Mouse (Mus musculus) forebrain, postnatal 0 days (tissue): ENCODE results near the gene Rfx4. TPM values are rescaled to one million over a fixed set of nuclear protein-coding genes. Genes with fewer than 3 reads are reported as not detected.

Experiments used
- ATAC-seq: fragments of 200-750 bp; cut with Nextera tagmentation; 2 replicates; pipeline ENCODE4 v1.8.0; 2017; ENCODE audit warnings: mild to moderate bottlenecking, moderate library complexity
- DNase-seq: peaks from one replicate; pipeline ENCODE4 v3.0.0-alpha.2; 2015
- H3K27ac ChIP-seq: fragments of 300-500 bp; sonication (generic); 2 replicates; pipeline ENCODE4 v1.5.1; 2014; ENCODE audit warnings: low read depth, mild to moderate bottlenecking, antibody characterized with exemption, low read length, moderate library complexity, mixed read lengths
- H3K27me3 ChIP-seq: fragments of 300-500 bp; sonication (generic); 2 replicates; pipeline ENCODE4 v1.6.1; 2014; ENCODE audit warnings: mild to moderate bottlenecking, low read length, mixed read lengths; ENCODE audit not compliant: insufficient read depth
- H3K36me3 ChIP-seq: fragments of 300-500 bp; sonication (generic); 2 replicates; pipeline ENCODE4 v1.6.1; 2014; ENCODE audit warnings: mild to moderate bottlenecking, moderate library complexity; ENCODE audit not compliant: insufficient read depth
- H3K4me1 ChIP-seq: fragments of 300-500 bp; sonication (generic); 2 replicates; pipeline ENCODE4 v1.6.1; 2014; ENCODE audit warnings: antibody characterized with exemption; ENCODE audit not compliant: insufficient read depth
- H3K4me2 ChIP-seq: fragments of 300-500 bp; sonication (generic); 2 replicates; pipeline ENCODE4 v1.6.1; 2014; ENCODE audit warnings: low read depth, mild to moderate bottlenecking, moderate library complexity
- H3K4me3 ChIP-seq: fragments of 300-500 bp; sonication (generic); 2 replicates; pipeline ENCODE4 v1.5.1; 2014; ENCODE audit warnings: low read depth, low read length, mixed read lengths
- H3K9ac ChIP-seq: fragments of 300-500 bp; sonication (generic); 2 replicates; pipeline ENCODE4 v1.6.1; 2014; ENCODE audit warnings: mild to moderate bottlenecking
- H3K9me3 ChIP-seq: fragments of 300-500 bp; sonication (generic); 2 replicates; pipeline ENCODE4 v1.6.1; 2016; ENCODE audit warnings: low read length
- CTCF ChIP-seq: sonication (generic); IDR thresholded peaks from 2 replicates; pipeline ENCODE4 v1.5.1; 2016; ENCODE audit warnings: antibody characterized with exemption, control low read depth, low read depth
- WGBS: fragments of 180-500 bp; shearing (Covaris S2); extraction: QIAGEN DNeasy Blood & Tissue Kit; methylation state at CpG from one replicate; pipeline ENCODE4 v1.1.7; 2014; 5-methylcytosine and 5-hydroxymethylcytosine counted together
- polyA plus RNA-seq: library from polyadenylated mRNA; unstranded; fragments of >200 nt; fragmentation: Nextera tagmentation; extraction: Ambion mirVana; gene quantifications from 2 replicates; pipeline ENCODE4 v1.2.1, GENCODE M21; 2015
- total RNA-seq: library from RNA; depleted of rRNA; stranded (reverse); fragments of >200 nt; gene quantifications from 2 replicates; pipeline ENCODE4 v1.2.3, GENCODE M21; 2014

Rfx4 gene
- total and polyA plus RNA-seq, 2 experiments from 2014 or later, result 7.3 to 8.1 TPM

DNA sequence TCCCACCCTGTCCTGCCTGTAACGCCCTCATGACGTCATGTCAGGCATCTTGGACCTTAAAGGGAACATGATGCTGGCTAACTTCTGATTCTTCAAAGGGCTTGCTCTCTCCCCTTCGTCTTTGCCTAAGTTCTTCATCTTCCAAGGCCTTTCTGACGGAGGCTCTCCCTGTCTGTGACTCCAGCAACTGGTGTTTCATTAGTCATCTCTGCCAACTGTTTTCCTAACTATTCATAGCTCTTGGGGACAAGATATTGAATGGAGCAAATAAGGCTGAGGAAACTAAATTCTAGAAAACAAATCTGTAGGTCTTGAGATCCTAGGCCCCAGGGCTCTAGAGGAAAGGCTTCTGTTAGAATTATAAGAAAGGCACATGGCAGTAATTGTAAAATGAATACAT is 18.0 kb downstream of the Rfx4 start:
- H3K4me3 ChIP-seq, result no peak overlapping the region
- ATAC-seq (no peak), DNase-seq (no peak)
- no peaks in the 10 kb centered on the region for H3K9me3 ChIP-seq
- H3K4me2 ChIP-seq, result no peak overlapping the region
- TF ChIP-seq CTCF, result no peak
- H3K4me1 ChIP-seq, result no peaks in the 10 kb centered on the region
- no peaks in the 10 kb centered on the region for H3K27me3 ChIP-seq
- 93% methylated on average over 4 of the region's 4 CpGs for WGBS
- H3K36me3 ChIP-seq, result no peaks in the 10 kb centered on the region
- H3K9ac ChIP-seq, result no peak overlapping the region
- no peak overlapping the region for H3K27ac ChIP-seq

DNA sequence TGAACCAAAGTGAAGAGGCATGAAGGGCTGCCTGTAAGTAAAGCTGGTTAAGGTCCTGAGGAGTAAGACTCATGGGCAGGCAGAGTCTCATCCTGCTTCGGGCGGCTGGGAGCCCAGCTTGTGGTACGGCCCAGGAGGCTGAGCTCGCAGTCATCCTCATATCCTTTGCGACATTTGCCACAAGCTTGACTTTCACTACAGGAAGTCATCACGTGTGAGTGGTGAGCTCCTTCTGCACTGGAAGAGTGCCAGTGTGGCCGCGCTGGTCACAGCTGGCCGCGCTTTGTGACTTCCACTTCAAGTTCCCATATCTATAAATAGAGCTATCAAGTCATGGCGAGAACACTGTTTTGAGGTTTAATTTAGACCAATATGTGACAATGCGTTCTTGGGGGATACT is 18.7 kb downstream of the Rfx4 start:
- Histone ChIP-seq H3K27ac (no peak overlapping the region), H3K9me3 (no peaks in the 10 kb centered on the region), H3K27me3 (no peaks in the 10 kb centered on the region), H3K9ac (no peak overlapping the region), H3K4me2 (no peak overlapping the region), H3K36me3 (no peaks in the 10 kb centered on the region), H3K4me3 (no peak overlapping the region), H3K4me1 (no peaks in the 10 kb centered on the region)
- no peak for DNase-seq
- TF ChIP-seq CTCF, result no peak
- WGBS, result 89% methylated on average over 12 of the region's 12 CpGs
- no peak for ATAC-seq

GRCm38 (mm10) chr10:84777109-84777508 is 21.2 kb downstream of the Rfx4 start:
- WGBS, result 47% methylated on average over 5 of the region's 5 CpGs
- Histone ChIP-seq H3K27ac (no peak overlapping the region), H3K4me2 (no peak overlapping the region), H3K27me3 (no peaks in the 10 kb centered on the region), H3K4me3 (no peak overlapping the region), H3K4me1 (no peaks in the 10 kb centered on the region), H3K36me3 (no peaks in the 10 kb centered on the region), H3K9me3 (no peaks in the 10 kb centered on the region), H3K9ac (no peak overlapping the region)
- ATAC-seq, result no peak
- TF ChIP-seq CTCF, result no peak
- DNase-seq, result no peak

DNA sequence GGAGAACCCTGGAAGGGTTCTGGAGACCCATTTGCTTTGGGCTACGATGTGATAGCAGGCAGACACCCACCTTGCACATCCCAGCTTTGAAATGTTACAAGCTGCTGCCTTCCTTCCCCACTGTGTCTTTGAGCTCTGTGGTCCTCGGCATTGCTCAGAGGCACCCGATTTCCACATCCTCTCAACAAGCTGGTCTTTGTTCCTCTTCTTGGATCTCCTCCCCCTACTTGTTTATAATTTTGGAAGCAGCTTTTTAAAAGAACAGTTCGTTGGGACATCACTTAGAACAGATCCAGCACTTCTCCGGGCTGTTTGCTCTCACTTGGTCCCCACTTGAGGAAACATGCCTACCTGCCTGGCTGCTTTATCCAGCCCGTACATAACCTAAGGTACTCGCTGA is 22.1 kb downstream of the Rfx4 start:
- Histone ChIP-seq H3K4me3 (no peak overlapping the region), H3K9ac (no peak overlapping the region), H3K4me1 (no peaks in the 10 kb centered on the region), H3K9me3 (no peaks in the 10 kb centered on the region), H3K27me3 (no peaks in the 10 kb centered on the region), H3K4me2 (no peak overlapping the region), H3K36me3 (no peaks in the 10 kb centered on the region), H3K27ac (no peak overlapping the region)
- 68% methylated on average over 7 of the region's 7 CpGs for WGBS
- no peak for TF ChIP-seq CTCF
- ATAC-seq (no peak), DNase-seq (no peak)

- Histone ChIP-seq H3K27ac (no peak overlapping the region), H3K9ac (no peak overlapping the region), H3K27me3 (no peaks in the 10 kb centered on the region), H3K4me2 (no peak overlapping the region), H3K4me1 (no peaks in the 10 kb centered on the region), H3K36me3 (no peaks in the 10 kb centered on the region), H3K4me3 (no peak overlapping the region), H3K9me3 (no peaks in the 10 kb centered on the region)
- WGBS, result 64% methylated on average over 4 of the region's 4 CpGs
- ATAC-seq (no peak), DNase-seq (no peak)
- TF ChIP-seq CTCF, result no peak
Measured at GRCm38 (mm10) chr10:84780828-84781227, 25.0 kb downstream of the Rfx4 start.

- H3K27ac ChIP-seq, result no peak overlapping the region
- no peak for TF ChIP-seq CTCF
- H3K4me2 ChIP-seq, result no peak overlapping the region
- DNase-seq, result no peak
- no peak for ATAC-seq
- no peak overlapping the region for H3K4me3 ChIP-seq
- H3K9ac ChIP-seq, result no peak overlapping the region
- H3K4me1 ChIP-seq, result no peaks in the 10 kb centered on the region
- H3K9me3 ChIP-seq, result no peaks in the 10 kb centered on the region
- 80% methylated on average over 4 of the region's 4 CpGs for WGBS
- H3K27me3 ChIP-seq, result no peaks in the 10 kb centered on the region
- no peaks in the 10 kb centered on the region for H3K36me3 ChIP-seq
Measured at GRCm38 (mm10) chr10:84785339-84785738, 29.5 kb downstream of the Rfx4 start.

GRCm38 (mm10) chr10:84790323-84790722 is 34.5 kb downstream of the Rfx4 start:
- H3K36me3 ChIP-seq, result no peaks in the 10 kb centered on the region
- H3K9ac ChIP-seq, result no peak overlapping the region
- no peak overlapping the region for H3K4me3 ChIP-seq
- TF ChIP-seq CTCF, result no peak
- H3K27ac ChIP-seq, result no peak overlapping the region
- H3K4me1 ChIP-seq, result no peaks in the 10 kb centered on the region
- DNase-seq (no peak), ATAC-seq (no peak)
- H3K9me3 ChIP-seq, result no peaks in the 10 kb centered on the region
- no peaks in the 10 kb centered on the region for H3K27me3 ChIP-seq
- 90% methylated on average over 8 of the region's 8 CpGs for WGBS
- no peak overlapping the region for H3K4me2 ChIP-seq

DNA sequence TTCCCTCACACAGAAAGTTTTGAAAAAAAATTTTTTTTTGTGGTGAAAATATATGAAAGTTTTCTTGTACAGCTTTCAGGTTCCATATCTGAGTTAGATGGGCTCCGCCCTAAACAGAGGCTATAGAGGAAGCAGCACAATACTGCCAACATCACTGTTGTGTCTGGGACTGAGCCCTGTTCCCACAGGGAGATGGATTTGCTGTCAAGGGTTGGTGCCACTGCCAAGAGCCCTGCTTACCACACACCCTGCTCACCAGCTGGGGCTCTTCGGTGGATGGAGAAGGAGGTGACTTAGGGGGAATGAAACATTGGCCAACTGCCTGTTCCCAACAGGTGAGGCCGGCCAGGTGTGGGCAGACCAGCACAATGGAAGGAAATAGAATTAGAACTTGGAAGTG is 35.3 kb downstream of the Rfx4 start:
- ATAC-seq (no peak), DNase-seq (no peak)
- Histone ChIP-seq H3K27me3 (no peaks in the 10 kb centered on the region), H3K27ac (no peak overlapping the region), H3K9me3 (no peaks in the 10 kb centered on the region), H3K4me3 (no peak overlapping the region), H3K9ac (no peak overlapping the region), H3K4me2 (no peak overlapping the region), H3K36me3 (no peaks in the 10 kb centered on the region), H3K4me1 (no peaks in the 10 kb centered on the region)
- WGBS, result 89% methylated on average over 3 of the region's 3 CpGs
- no peak for TF ChIP-seq CTCF
